Mouse (Mus musculus) kidney, adult 2 months (tissue): ENCODE results near the gene Vmn2r83.
"Not testable (repeated sequence)": the region's sequence is repeated elsewhere in the genome, so short reads cannot be mapped to it uniquely, and the experiment has no call there.

Experiments used
- CTCF ChIP-seq: fragments of 200-500 bp; conservative IDR thresholded peaks from 2 replicates; pipeline ENCODE4 v1.5.1; 2011; ENCODE audit warnings: low read depth, mild to moderate bottlenecking, control low read depth, low read length, moderate library complexity, mixed read lengths; ENCODE audit not compliant: insufficient read depth, insufficient read length
- POLR2A ChIP-seq: fragments of 200-500 bp; IDR thresholded peaks from one replicate; pipeline ENCODE4 v1.6.1; 2011; ENCODE audit warnings: low read depth, low read length, control low read depth

GRCm38 (mm10) chr10:79435141-79435820 lies 33.2 kb upstream of the Vmn2r83 start:
- not testable (repeated sequence) for TF ChIP-seq POLR2A, CTCF
